Mouse (Mus musculus): ENCODE measurements around the gene Ly6g6e.

Gene Ly6g6e

GRCm38 (mm10) chr17:35049561-35050016, 27.1 kb upstream of the Ly6g6e start, which contains the start of gene Clic1:
TSS of gene Clic1 (plus strand) at chr17:35049966.
- DNase-seq (ENCODE audit: low spot score in 2 of 2), result no peak

GRCm38 (mm10) chr17:35050126-35050750, 26.5 kb upstream of the Ly6g6e start:
- peak; percentile 69 to 77 for DNase-seq (ENCODE audit: low spot score in 2 of 2)

- DNase-seq (ENCODE audit: low spot score in 2 of 2), result peak in 1 of 2 experiments; percentile 66
Measured at GRCm38 (mm10) chr17:35051156-35052086, 25.3 kb upstream of the Ly6g6e start.

- DNase-seq (ENCODE audit: low spot score in 2 of 2), result no peak
Measured at GRCm38 (mm10) chr17:35052271-35052798, 24.4 kb upstream of the Ly6g6e start.

- no peak for DNase-seq (ENCODE audit: low spot score in 2 of 2)
Measured at GRCm38 (mm10) chr17:35055691-35056495, 20.8 kb upstream of the Ly6g6e start.

GRCm38 (mm10) chr17:35057090-35057489, 19.6 kb upstream of the Ly6g6e start:
- DNase-seq (ENCODE audit: low spot score in 2 of 2), result no peak

GRCm38 (mm10) chr17:35058316-35058715, 18.4 kb upstream of the Ly6g6e start:
- no peak for DNase-seq (ENCODE audit: low spot score in 2 of 2)

- DNase-seq (ENCODE audit: low spot score in 2 of 2), result peak; percentile 78 to 80
Measured at GRCm38 (mm10) chr17:35058911-35059892, 17.5 kb upstream of the Ly6g6e start, which contains the start of gene Ddah2. TSS of gene Ddah2 (plus strand) at chr17:35059035.

GRCm38 (mm10) chr17:35060071-35060470, 16.6 kb upstream of the Ly6g6e start:
- DNase-seq (ENCODE audit: low spot score in 2 of 2), result no peak

GRCm38 (mm10) chr17:35060737-35061297, 15.9 kb upstream of the Ly6g6e start:
- no peak for DNase-seq (ENCODE audit: low spot score in 2 of 2)

- no peak for DNase-seq (ENCODE audit: low spot score in 2 of 2)
Measured at GRCm38 (mm10) chr17:35061299-35061698, 15.4 kb upstream of the Ly6g6e start.

GRCm38 (mm10) chr17:35063466-35063865, 13.2 kb upstream of the Ly6g6e start:
- no peak for DNase-seq (ENCODE audit: low spot score in 2 of 2)

- peak in 1 of 2 experiments; percentile 39 for DNase-seq (ENCODE audit: low spot score in 2 of 2)
Measured at GRCm38 (mm10) chr17:35064378-35064877, 12.3 kb upstream of the Ly6g6e start.

GRCm38 (mm10) chr17:35064951-35065947, 11.5 kb upstream of the Ly6g6e start, which contains the start of gene Ly6g6c:
TSS of gene Ly6g6c (plus strand) at chr17:35065388.
- peak; percentile 73 to 77 for DNase-seq (ENCODE audit: low spot score in 2 of 2)

- no peak for DNase-seq (ENCODE audit: low spot score in 2 of 2)
Measured at GRCm38 (mm10) chr17:35066084-35066483, 10.6 kb upstream of the Ly6g6e start, which contains the start of gene Mpig6b. TSS of gene Mpig6b (minus strand) at chr17:35066184.

- DNase-seq (ENCODE audit: low spot score in 2 of 2), result peak in 1 of 2 experiments; percentile 54
Measured at GRCm38 (mm10) chr17:35068213-35068914, 8.3 kb upstream of the Ly6g6e start.

- no peak for DNase-seq (ENCODE audit: low spot score in 2 of 2)
Measured at GRCm38 (mm10) chr17:35070556-35071229, 6.0 kb upstream of the Ly6g6e start.
